Mouse (Mus musculus): ENCODE data around the gene Setdb1. TPM values are rescaled to one million over a fixed set of nuclear protein-coding genes. Genes with fewer than 3 reads are reported as not detected.

Setdb1 gene
- total RNA-seq, 1 experiment: 59.1 TPM

DNA sequence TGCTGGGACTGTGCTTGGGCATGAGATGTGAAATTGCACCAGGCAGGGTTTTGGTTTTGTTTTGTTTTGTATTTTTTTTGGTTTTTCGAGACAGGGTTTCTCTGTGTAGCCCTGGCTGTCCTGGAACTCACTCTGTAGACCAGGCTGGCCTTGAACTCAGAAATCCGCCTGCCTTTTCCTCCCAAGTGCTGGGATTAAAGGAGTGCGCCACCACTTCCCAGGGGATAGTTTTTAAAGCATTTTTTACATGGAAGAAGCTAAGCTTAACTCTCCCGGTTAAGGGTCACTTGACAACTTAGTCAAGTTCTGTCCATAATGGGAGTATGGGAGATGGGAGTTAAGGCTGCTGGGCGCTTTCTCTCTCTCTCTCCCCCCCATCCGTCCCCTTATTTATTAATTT, 42.9 kb downstream of the Setdb1 start:
- no peak for TF ChIP-seq ZNF384 (IDR thresholded peaks at IDR 0.05; ENCODE audit: low read depth, low read length)
- TF ChIP-seq MAFK (IDR thresholded peaks at IDR 0.05; ENCODE audit: insufficient read depth, low read depth, low read length): no peak
- no peak for TF ChIP-seq HCFC1 (IDR thresholded peaks at IDR 0.05; ENCODE audit: borderline replicate concordance, insufficient read depth, low read length)
- no peak for TF ChIP-seq ZC3H11A (IDR thresholded peaks at IDR 0.05; ENCODE audit: borderline replicate concordance, low read depth, low read length)
- TF ChIP-seq CHD2 (IDR thresholded peaks at IDR 0.05; ENCODE audit: low read depth, low read length): no peak
- no peak for DNase-seq (ENCODE audit: low read depth, low spot score)
- H3K9ac ChIP-seq (ENCODE audit: insufficient read depth, low read depth, low read length, poor library complexity, severe bottlenecking): peak overlapping the region; percentile 94; the same call in 1 of the 2 replicates
- H3K4me1 ChIP-seq (ENCODE audit: control insufficient read depth in 2 of 2, insufficient read depth in 2 of 2, low read length in 2 of 2, poor library complexity in 1 of 2): peaks cover 6 to 7% of the 10 kb centered on the region in 2 experiments; a peak in 2 of 4 replicates
- peaks cover 2% of the 10 kb centered on the region; the same call in 1 of the 2 replicates for H3K9me3 ChIP-seq (ENCODE audit: control insufficient read depth, insufficient read depth, low read depth, low read length)
- H3K27ac ChIP-seq (ENCODE audit: insufficient read depth, low read depth, low read length, poor library complexity, severe bottlenecking): no peak overlapping the region; the same call in 1 of the 2 replicates
- in situ Hi-C loops (cut with MboI; ENCODE audit: low sequenced_read_pairs in 2 of 2, unreplicated experiment in 2 of 2): no loop called here
- H3K36me3 ChIP-seq (ENCODE audit: control insufficient read depth, insufficient read depth, low read length, poor library complexity, severe bottlenecking): no peaks in the 10 kb centered on the region
- peak overlapping the region; percentile 91 to 93; a peak in 3 of 4 replicates for H3K4me3 ChIP-seq (ENCODE audit: insufficient read depth in 1 of 2, low read depth in 1 of 2, low read length in 2 of 2, poor library complexity in 1 of 2, severe bottlenecking in 1 of 2)

DNA sequence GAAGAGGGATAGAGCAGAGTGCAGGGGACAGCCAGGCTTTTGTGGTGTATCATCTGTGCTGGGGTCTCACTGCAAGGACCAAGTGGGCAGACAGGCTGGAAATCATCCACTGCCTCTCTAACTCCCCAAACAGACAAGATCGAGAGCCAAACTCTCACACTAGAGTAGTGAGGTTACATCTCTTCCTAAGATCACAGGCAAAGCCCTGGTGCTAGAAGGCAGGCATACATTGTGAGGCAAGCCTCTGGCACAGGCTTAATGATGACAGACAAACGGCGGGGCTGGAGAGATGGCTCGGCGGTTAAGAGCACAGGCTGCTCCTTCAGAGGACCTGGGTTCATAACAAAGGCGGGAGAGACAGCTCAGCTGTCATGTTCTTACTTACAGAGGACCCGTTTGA, 43.5 kb downstream of the Setdb1 start:
- H3K27ac ChIP-seq (ENCODE audit: insufficient read depth, low read depth, low read length, poor library complexity, severe bottlenecking): no peak overlapping the region
- DNase-seq (ENCODE audit: low read depth, low spot score): no peak
- peaks cover 6% of the 10 kb centered on the region; the same call in 1 of the 2 replicates for H3K9me3 ChIP-seq (ENCODE audit: control insufficient read depth, insufficient read depth, low read depth, low read length)
- H3K36me3 ChIP-seq (ENCODE audit: control insufficient read depth, insufficient read depth, low read length, poor library complexity, severe bottlenecking): no peaks in the 10 kb centered on the region
- 0 out of 2 replicates have a peak overlapping the region, but pooled peaks have one; percentile 38 for H3K9ac ChIP-seq (ENCODE audit: insufficient read depth, low read depth, low read length, poor library complexity, severe bottlenecking)
- in situ Hi-C loops (cut with MboI; ENCODE audit: low sequenced_read_pairs in 2 of 2, unreplicated experiment in 2 of 2): no loop called here
- H3K4me3 ChIP-seq (ENCODE audit: insufficient read depth in 1 of 2, low read depth in 1 of 2, low read length in 2 of 2, poor library complexity in 1 of 2, severe bottlenecking in 1 of 2): no peak overlapping the region
- TF ChIP-seq CHD2 (IDR thresholded peaks at IDR 0.05; ENCODE audit: low read depth, low read length): no peak
- TF ChIP-seq ZC3H11A (IDR thresholded peaks at IDR 0.05; ENCODE audit: borderline replicate concordance, low read depth, low read length): no peak
- TF ChIP-seq ZNF384 (IDR thresholded peaks at IDR 0.05; ENCODE audit: low read depth, low read length): no peak
- no peak for TF ChIP-seq MAFK (IDR thresholded peaks at IDR 0.05; ENCODE audit: insufficient read depth, low read depth, low read length)
- no peak for TF ChIP-seq HCFC1 (IDR thresholded peaks at IDR 0.05; ENCODE audit: borderline replicate concordance, insufficient read depth, low read length)
- peaks cover 3 to 4% of the 10 kb centered on the region in 2 experiments; a peak in 2 of 4 replicates for H3K4me1 ChIP-seq (ENCODE audit: control insufficient read depth in 2 of 2, insufficient read depth in 2 of 2, low read length in 2 of 2, poor library complexity in 1 of 2)

DNA sequence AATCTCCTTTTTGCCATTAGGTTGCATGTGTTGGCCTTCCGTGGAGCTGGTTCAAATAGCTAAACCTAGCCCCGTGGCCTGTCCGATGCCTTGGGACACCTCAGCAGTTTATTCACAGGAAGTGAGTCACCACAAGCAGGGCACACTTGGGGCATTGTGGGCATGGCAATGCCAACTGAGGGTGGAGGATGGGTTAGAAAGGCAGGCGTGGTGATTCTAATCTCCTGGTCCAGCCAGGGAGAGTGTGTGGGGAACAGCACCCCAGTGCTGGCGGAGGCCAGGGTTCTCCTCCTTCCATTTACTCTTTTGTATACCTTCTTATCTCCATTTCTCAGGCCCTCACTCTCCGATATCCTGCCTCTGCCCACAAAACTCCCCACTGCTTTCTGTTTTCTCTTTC, 44.4 kb downstream of the Setdb1 start:
- TF ChIP-seq ZC3H11A (IDR thresholded peaks at IDR 0.05; ENCODE audit: borderline replicate concordance, low read depth, low read length) (no peak), ZNF384 (IDR thresholded peaks at IDR 0.05; ENCODE audit: low read depth, low read length) (peak; percentile 22; the same call in 1 of the 2 replicates), MAFK (IDR thresholded peaks at IDR 0.05; ENCODE audit: insufficient read depth, low read depth, low read length) (no peak), HCFC1 (IDR thresholded peaks at IDR 0.05; ENCODE audit: borderline replicate concordance, insufficient read depth, low read length) (no peak), CHD2 (IDR thresholded peaks at IDR 0.05; ENCODE audit: low read depth, low read length) (no peak)
- no peak for DNase-seq (ENCODE audit: low read depth, low spot score)
- Histone ChIP-seq H3K4me3 (ENCODE audit: insufficient read depth in 1 of 2, low read depth in 1 of 2, low read length in 2 of 2, poor library complexity in 1 of 2, severe bottlenecking in 1 of 2) (no peak overlapping the region), H3K36me3 (ENCODE audit: control insufficient read depth, insufficient read depth, low read length, poor library complexity, severe bottlenecking) (no peaks in the 10 kb centered on the region), H3K4me1 (ENCODE audit: control insufficient read depth in 2 of 2, insufficient read depth in 2 of 2, low read length in 2 of 2, poor library complexity in 1 of 2) (peaks cover 3 to 4% of the 10 kb centered on the region in 2 experiments; a peak in 2 of 4 replicates), H3K9me3 (ENCODE audit: control insufficient read depth, insufficient read depth, low read depth, low read length) (peaks cover 8% of the 10 kb centered on the region; the same call in 1 of the 2 replicates), H3K27ac (ENCODE audit: insufficient read depth, low read depth, low read length, poor library complexity, severe bottlenecking) (no peak overlapping the region), H3K9ac (ENCODE audit: insufficient read depth, low read depth, low read length, poor library complexity, severe bottlenecking) (no peak overlapping the region)
- in situ Hi-C loops (cut with MboI; ENCODE audit: low sequenced_read_pairs in 2 of 2, unreplicated experiment in 2 of 2): no loop called here

DNA sequence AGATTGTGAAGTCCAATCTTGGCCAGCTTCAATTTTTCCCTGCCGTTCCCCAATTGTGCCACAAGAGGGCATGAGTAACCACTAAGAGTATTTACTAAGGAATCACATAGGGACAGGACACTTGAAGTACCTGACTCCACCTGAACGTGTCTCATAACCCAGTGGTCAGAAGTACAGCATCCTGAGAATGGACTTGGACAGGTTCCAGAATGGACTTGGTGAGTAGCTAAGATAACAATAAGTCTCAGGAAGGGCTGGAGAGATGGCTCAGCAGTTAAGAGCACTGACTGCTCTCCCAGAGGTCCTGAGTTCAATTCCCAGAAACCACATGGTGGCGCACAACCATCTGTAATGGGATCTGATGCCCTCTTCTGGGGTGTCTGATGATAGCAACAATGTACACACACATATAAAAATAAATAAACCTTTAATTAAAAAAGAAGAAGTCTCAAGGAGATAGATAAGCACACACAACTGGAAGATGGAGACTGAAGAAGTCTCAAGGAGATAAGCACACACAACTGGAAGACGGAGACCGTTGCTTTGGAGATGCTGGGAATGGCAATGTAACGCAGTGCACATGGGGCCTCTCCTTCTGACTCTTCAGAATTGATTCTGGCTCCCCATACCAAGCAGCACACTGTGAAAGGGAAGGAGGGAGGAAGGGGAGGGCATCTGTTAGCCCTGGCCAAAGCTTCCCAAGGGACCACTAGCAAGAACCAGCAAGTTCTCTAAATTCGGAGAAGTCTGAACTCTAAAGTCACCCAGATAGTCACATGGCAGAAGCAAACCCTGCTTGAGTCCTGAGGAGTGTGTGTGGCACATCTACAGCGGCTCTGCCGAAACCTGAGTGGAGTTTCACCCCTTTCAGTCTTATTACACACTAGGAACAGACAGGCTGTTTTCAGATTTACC, 45.8 kb downstream of the Setdb1 start:
- TF ChIP-seq MAFK (IDR thresholded peaks at IDR 0.05; ENCODE audit: insufficient read depth, low read depth, low read length): no peak
- TF ChIP-seq ZC3H11A (IDR thresholded peaks at IDR 0.05; ENCODE audit: borderline replicate concordance, low read depth, low read length): 0 out of 2 replicates have a peak, but pooled peaks have one; percentile 20
- H3K27ac ChIP-seq (ENCODE audit: insufficient read depth, low read depth, low read length, poor library complexity, severe bottlenecking): no peak overlapping the region
- no peaks in the 10 kb centered on the region for H3K36me3 ChIP-seq (ENCODE audit: control insufficient read depth, insufficient read depth, low read length, poor library complexity, severe bottlenecking)
- H3K9ac ChIP-seq (ENCODE audit: insufficient read depth, low read depth, low read length, poor library complexity, severe bottlenecking): no peak overlapping the region
- peaks cover 0 to 3% of the 10 kb centered on the region in 2 experiments; a peak in 1 of 4 replicates for H3K4me1 ChIP-seq (ENCODE audit: control insufficient read depth in 2 of 2, insufficient read depth in 2 of 2, low read length in 2 of 2, poor library complexity in 1 of 2)
- no peak overlapping the region for H3K4me3 ChIP-seq (ENCODE audit: insufficient read depth in 1 of 2, low read depth in 1 of 2, low read length in 2 of 2, poor library complexity in 1 of 2, severe bottlenecking in 1 of 2)
- in situ Hi-C loops (cut with MboI; ENCODE audit: low sequenced_read_pairs in 2 of 2, unreplicated experiment in 2 of 2): no loop called here
- peak; percentile 73 for DNase-seq (ENCODE audit: low read depth, low spot score)
- peaks cover 8% of the 10 kb centered on the region; the same call in 1 of the 2 replicates for H3K9me3 ChIP-seq (ENCODE audit: control insufficient read depth, insufficient read depth, low read depth, low read length)

All from ES-E14 (cell line).